Mouse (Mus musculus): ENCODE results near the gene Cdr2l. TPM values are rescaled to one million over a fixed set of nuclear protein-coding genes. Genes with fewer than 3 reads are reported as not detected.

Cdr2l gene
- polyA plus RNA-seq, 1 experiment from 2014 or later, result 6.3 TPM

Other genes with a start within 250 kb of the Cdr2l start
- 0.37 and 1.2 TPM in 2 replicates for gene Cd300lf, start 247.9 kb upstream of the Cdr2l start, polyA plus RNA-seq (2015; fragmentation: Nextera tagmentation; extraction: Ambion mirVana)
- 24.6 and 46.4 TPM in 2 replicates for gene Slc9a3r1, start 218.6 kb upstream of the Cdr2l start, polyA plus RNA-seq (2015; fragmentation: Nextera tagmentation; extraction: Ambion mirVana)
- 6.6 and 11.4 TPM in 2 replicates for gene Tmem104, start 194.4 kb upstream of the Cdr2l start, polyA plus RNA-seq (2015; fragmentation: Nextera tagmentation; extraction: Ambion mirVana)
- gene Nat9, start 194.1 kb upstream of the Cdr2l start, polyA plus RNA-seq (2015; fragmentation: Nextera tagmentation; extraction: Ambion mirVana), result 16.2 and 20.8 TPM in 2 replicates
- 0.10 and 0.16 TPM in 2 replicates for gene Grin2c, start 114.7 kb upstream of the Cdr2l start, polyA plus RNA-seq (2015; fragmentation: Nextera tagmentation; extraction: Ambion mirVana)
- gene Fdxr, start 104.9 kb upstream of the Cdr2l start, polyA plus RNA-seq (2015; fragmentation: Nextera tagmentation; extraction: Ambion mirVana), result 10.5 and 12.4 TPM in 2 replicates
- 0.55 and 0.67 TPM in 2 replicates for gene Fads6, start 84.3 kb upstream of the Cdr2l start, polyA plus RNA-seq (2015; fragmentation: Nextera tagmentation; extraction: Ambion mirVana)
- gene Otop2, start 74.8 kb upstream of the Cdr2l start, polyA plus RNA-seq (2015; fragmentation: Nextera tagmentation; extraction: Ambion mirVana), result 0.08 TPM in 1 of 2 replicates, not detected in the other
- gene Ush1g, start 59.9 kb upstream of the Cdr2l start, polyA plus RNA-seq (2015; fragmentation: Nextera tagmentation; extraction: Ambion mirVana), result 0.11 and 0.29 TPM in 2 replicates
- gene Otop3, start 47.2 kb upstream of the Cdr2l start, polyA plus RNA-seq (2015; fragmentation: Nextera tagmentation; extraction: Ambion mirVana), result not detected in 2 replicates
- 7.6 and 11.2 TPM in 2 replicates for gene Hid1, start 14.2 kb upstream of the Cdr2l start, polyA plus RNA-seq (2015; fragmentation: Nextera tagmentation; extraction: Ambion mirVana)
- gene Mrpl58, start 21.8 kb downstream of the Cdr2l start, polyA plus RNA-seq (2015; fragmentation: Nextera tagmentation; extraction: Ambion mirVana), result 163 and 167 TPM in 2 replicates
- gene Atp5h, start 38.0 kb downstream of the Cdr2l start, polyA plus RNA-seq (2015; fragmentation: Nextera tagmentation; extraction: Ambion mirVana), result 1,570 and 2,168 TPM in 2 replicates
- 11.5 and 14.7 TPM in 2 replicates for gene Kctd2, start 38.2 kb downstream of the Cdr2l start, polyA plus RNA-seq (2015; fragmentation: Nextera tagmentation; extraction: Ambion mirVana)
- gene Trim80, start 58.6 kb downstream of the Cdr2l start, polyA plus RNA-seq (2015; fragmentation: Nextera tagmentation; extraction: Ambion mirVana), result 0.06 TPM in 1 of 2 replicates, not detected in the other
- 0.57 and 5.0 TPM in 2 replicates for gene Slc16a5, start 80.6 kb downstream of the Cdr2l start, polyA plus RNA-seq (2015; fragmentation: Nextera tagmentation; extraction: Ambion mirVana)
- gene Armc7, start 93.8 kb downstream of the Cdr2l start, polyA plus RNA-seq (2015; fragmentation: Nextera tagmentation; extraction: Ambion mirVana), result 4.6 and 6.2 TPM in 2 replicates
- 49.6 and 62.1 TPM in 2 replicates for gene Nt5c, start 109.9 kb downstream of the Cdr2l start, polyA plus RNA-seq (2015; fragmentation: Nextera tagmentation; extraction: Ambion mirVana)
- 480 and 515 TPM in 2 replicates for gene Jpt1, start 132.5 kb downstream of the Cdr2l start, polyA plus RNA-seq (2015; fragmentation: Nextera tagmentation; extraction: Ambion mirVana)
- gene Sumo2, start 154.4 kb downstream of the Cdr2l start, polyA plus RNA-seq (2015; fragmentation: Nextera tagmentation; extraction: Ambion mirVana), result 566 and 571 TPM in 2 replicates
- gene Nup85, start 182.5 kb downstream of the Cdr2l start, polyA plus RNA-seq (2015; fragmentation: Nextera tagmentation; extraction: Ambion mirVana), result 80.8 and 105 TPM in 2 replicates
- 76.2 and 80.1 TPM in 2 replicates for gene Mrps7, start 222.0 kb downstream of the Cdr2l start, polyA plus RNA-seq (2015; fragmentation: Nextera tagmentation; extraction: Ambion mirVana)
- 13.7 and 16.3 TPM in 2 replicates for gene Gga3, start 222.1 kb downstream of the Cdr2l start, polyA plus RNA-seq (2015; fragmentation: Nextera tagmentation; extraction: Ambion mirVana)
- gene Mif4gd, start 231.1 kb downstream of the Cdr2l start, polyA plus RNA-seq (2015; fragmentation: Nextera tagmentation; extraction: Ambion mirVana), result 30.2 and 34.5 TPM in 2 replicates
- gene Slc25a19, start 246.4 kb downstream of the Cdr2l start, polyA plus RNA-seq (2015; fragmentation: Nextera tagmentation; extraction: Ambion mirVana), result 47.7 and 48.8 TPM in 2 replicates

All from heart, embryonic 15.5 days (tissue).